Mouse (Mus musculus) adipocyte (in vitro differentiated cells): ENCODE measurements around the gene Mb.
A peak's percentile ranks its signal among the peaks of the same experiment; 100 is the strongest.
"Not testable (repeated sequence)": the region's sequence is repeated elsewhere in the genome, so short reads cannot be mapped to it uniquely, and the experiment has no call there.

Source experiments
- DNase-seq: peaks from one replicate; pipeline ENCODE4 v3.0.0-alpha.2; 2016; ENCODE audit warnings: low spot score

Gene Mb

GRCm38 (mm10) chr15:77065259-77065852 is 14.9 kb upstream of the Mb start:
- peak; percentile 94 for DNase-seq

- no peak for DNase-seq
Measured at GRCm38 (mm10) chr15:77062746-77063145, 12.3 kb upstream of the Mb start.

DNA sequence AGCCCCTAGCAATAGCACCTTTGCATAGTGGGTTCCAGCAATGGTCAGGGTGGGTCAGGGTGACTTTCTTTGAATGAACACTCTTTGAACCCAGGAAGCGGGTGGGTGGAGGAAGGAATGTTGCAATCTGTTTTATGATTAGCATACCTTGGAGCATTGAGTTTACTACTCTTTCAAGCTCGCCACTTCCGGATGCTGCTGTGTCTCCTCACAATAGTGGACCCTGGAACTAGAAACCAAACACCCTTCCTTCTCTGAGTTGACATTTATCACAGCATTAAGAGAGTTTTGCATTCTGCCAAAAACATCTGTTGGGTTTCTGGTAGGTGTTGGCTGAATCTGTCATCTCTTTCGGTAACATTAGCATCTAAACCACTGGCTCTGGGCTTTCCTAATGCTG is 8.9 kb upstream of the Mb start:
- not testable (repeated sequence) for DNase-seq

- peak; percentile 87 for DNase-seq
Measured at GRCm38 (mm10) chr15:77058566-77058965, 8.1 kb upstream of the Mb start.

GRCm38 (mm10) chr15:77056791-77057051 is 6.3 kb upstream of the Mb start:
- no peak for DNase-seq

- DNase-seq: no peak
Measured at GRCm38 (mm10) chr15:77056001-77056790, 5.7 kb upstream of the Mb start.

- DNase-seq: peak; percentile 43
Measured at GRCm38 (mm10) chr15:77054611-77055175, 4.2 kb upstream of the Mb start.

DNA sequence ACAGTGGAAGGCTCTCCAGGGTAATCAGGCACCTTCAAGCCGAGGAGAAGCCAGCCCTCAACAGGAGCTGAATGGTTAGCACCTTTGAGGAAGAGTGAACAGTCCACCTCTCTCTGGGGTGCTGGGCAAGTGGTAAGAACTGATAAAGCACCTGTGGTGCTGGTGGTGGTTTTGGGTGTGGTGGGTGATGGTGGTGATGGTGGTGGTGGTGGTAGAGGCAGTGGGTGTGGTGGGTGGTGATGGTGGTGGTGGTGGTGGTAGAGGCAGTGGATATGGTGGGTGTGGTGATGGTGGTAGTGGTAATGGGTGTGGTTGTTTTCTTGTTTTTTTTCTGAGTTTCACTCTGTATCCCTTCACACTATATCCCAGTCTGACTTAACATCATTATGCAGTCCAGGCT is 2.6 kb upstream of the Mb start:
- no peak for DNase-seq

- no peak for DNase-seq
Measured at GRCm38 (mm10) chr15:77052176-77052575, 1.7 kb upstream of the Mb start.

DNA sequence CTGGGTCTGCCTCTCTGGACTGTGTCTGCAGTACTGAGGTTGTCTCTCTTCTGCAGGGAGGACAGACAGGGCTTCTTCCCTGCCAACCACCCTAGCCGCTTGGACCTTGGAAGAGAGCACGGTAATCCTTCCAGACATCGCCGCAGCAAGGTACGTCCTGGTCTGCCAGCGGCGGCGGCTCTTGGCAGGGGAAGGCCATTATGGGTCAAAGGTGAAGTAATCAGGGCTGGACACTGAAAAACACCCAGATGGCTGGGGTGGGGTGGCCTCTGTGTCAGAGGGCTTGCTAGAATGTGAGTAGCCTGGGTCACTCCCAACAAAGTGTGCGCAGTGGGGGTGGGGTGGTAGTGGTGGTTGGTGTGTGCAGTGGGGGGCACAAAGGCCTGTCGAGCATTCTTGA is 4.9 kb downstream of the Mb start:
- peak; percentile 68 for DNase-seq

- peak; percentile 82 for DNase-seq
Measured at GRCm38 (mm10) chr15:77044597-77045320, 5.7 kb downstream of the Mb start, which contains the start of gene Apol6. Apol6 (plus strand) TSS chr15:77044729.

DNA sequence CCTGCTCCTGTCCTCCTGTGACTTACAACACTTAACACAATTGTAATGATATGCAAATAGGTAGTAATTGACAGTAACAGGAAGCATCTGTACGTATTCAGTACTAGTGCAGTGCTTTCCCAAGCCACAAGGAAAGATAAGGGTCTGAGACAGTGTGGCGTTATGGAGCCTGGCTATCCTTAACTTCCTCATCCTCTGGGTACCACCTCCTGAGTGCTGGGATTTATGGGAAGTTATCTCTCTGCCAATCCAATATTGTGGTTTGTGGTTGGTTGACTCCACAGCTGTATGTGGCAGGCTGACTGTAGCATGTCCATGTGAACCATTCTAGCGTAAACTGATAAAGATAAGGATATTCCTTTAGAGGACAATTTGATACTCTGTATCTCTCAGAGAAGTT is 9.7 kb downstream of the Mb start:
- no peak for DNase-seq

DNA sequence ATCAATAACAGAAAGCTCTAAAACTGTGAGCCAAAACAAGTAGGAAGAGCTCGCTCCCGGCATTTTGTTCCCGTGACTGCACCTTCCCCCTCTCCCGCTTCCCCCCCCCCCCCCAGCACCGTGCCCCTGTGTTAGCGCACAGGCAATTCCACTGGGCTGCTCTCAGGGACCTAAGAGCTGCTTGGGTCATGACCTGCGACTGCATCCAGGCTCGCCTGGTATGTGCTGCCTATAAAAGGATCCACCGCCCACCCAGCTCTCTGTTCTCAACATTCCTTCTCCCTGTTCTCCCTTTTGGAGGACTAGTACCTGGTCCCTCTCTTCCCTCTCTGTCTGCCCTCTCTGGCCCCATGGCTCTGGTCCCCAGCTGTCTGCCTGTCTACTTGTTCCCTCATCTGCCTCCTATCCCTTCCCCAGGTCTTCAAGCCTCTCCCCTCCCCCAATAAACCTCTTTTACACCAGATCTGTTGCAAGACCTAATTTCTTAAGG is 11.2 kb downstream of the Mb start:
- DNase-seq: no peak

GRCm38 (mm10) chr15:77037278-77038161 is 12.9 kb downstream of the Mb start:
- peak; percentile 90 for DNase-seq

- no peak for DNase-seq
Measured at GRCm38 (mm10) chr15:77036989-77037277, 13.5 kb downstream of the Mb start.

DNA sequence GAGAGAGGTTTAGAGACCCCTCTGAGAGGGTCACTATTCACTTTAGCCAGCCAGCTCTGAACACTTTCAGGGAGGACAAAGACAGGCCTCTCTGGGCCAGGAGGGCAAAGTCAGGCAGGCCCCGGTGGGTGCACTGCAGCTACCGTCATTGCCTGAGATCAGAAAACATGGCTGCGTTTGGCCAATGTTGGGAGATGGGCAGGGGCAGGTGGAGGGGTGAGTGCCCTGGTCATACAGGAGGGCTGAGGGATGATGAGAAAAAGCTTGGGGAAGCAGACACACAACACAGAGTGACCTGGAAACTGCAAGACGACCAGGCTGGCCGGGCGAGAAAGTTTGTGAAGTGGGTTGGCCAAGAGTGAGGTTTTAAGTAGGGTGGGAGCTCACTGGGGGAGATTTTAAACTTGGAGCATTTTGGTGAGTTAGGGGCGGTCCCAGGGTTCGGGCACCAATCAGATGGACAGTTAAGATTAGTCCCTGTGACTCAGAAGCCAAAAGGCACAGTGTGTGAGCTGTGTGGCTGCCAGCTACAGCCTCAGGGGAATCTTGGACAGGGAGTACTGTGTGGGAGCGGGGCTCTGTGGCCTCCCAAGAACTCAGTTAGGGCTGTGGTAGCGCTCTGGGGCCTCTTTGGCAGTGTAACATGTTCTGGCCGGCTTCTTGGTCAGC is 14.0 kb downstream of the Mb start:
- DNase-seq: peak; percentile 98

- no peak for DNase-seq
Measured at GRCm38 (mm10) chr15:77035643-77036042, 14.8 kb downstream of the Mb start.

DNA sequence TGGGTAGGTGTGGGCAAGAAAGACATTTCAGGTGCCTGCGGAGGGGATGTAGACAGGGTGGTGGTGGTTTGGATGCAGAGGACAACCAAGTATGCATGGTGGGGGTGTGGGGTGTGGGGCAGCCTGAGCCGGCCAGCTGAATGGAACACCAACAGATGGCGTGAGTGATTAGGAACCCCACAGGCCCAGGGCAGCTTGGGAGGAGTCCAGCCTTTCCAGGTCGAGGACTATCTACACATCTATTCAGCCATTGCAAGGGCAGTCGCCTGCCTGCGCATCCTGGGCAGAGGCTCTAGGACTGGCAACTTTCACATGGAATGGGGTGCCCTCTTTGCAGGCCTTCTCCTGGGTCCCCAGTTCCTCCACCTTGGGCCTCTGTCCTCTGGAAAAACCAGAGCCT is 15.9 kb downstream of the Mb start:
- no peak for DNase-seq

- no peak for DNase-seq
Measured at GRCm38 (mm10) chr15:77031271-77031670, 19.2 kb downstream of the Mb start.

- peak; percentile 83 for DNase-seq
Measured at GRCm38 (mm10) chr15:77029331-77029991, 21.0 kb downstream of the Mb start.

DNA sequence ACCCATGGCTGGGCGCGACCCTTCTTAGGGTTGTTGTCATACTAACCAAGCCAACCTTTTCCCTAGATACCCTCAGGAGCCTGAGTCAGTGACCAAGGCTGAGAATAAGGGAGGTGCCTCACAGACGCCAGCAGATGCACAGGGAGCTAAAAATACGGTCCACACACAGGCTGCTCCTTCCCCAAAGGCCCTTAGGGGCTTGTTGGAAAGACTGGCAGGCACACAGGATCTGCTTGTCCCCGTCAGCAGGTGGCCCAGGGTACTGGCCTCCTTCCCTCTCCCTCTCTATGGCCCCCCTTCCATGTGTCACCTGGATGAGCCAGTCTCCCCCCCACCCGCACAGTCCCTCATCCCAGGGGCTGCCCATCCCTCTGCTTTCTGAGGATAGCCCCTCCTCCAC is 22.8 kb downstream of the Mb start:
- no peak for DNase-seq
